Mouse (Mus musculus) 3134 (cell line): ENCODE results near the gene Clic1.

Experiments used
- DNase-seq: peaks from one replicate; pipeline ENCODE4 v3.0.0-alpha.2; 2011; ENCODE audit warnings: low spot score; ENCODE audit not compliant: insufficient read length; ENCODE audit errors: extremely low read depth

Gene Clic1

DNA sequence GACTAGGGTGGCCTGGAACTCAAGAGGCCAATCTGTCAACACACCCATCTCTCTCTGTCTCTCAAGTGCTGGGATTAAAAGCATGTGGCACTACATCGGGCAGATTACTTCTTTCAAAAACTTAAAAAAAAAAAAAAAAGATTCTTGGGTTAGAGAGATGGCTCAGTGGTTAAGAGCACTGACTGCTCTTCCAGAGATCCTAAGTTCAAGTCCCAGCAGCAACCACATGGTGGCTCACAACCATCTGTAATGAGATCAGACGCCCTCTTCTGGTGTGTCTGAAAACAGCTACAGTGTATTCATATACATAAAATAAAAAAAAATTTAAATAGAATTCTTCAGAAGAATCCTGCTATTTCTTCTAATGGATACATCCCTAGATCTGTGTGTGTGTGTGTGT is 38.4 kb downstream of the Clic1 start:
- no peak for DNase-seq

DNA sequence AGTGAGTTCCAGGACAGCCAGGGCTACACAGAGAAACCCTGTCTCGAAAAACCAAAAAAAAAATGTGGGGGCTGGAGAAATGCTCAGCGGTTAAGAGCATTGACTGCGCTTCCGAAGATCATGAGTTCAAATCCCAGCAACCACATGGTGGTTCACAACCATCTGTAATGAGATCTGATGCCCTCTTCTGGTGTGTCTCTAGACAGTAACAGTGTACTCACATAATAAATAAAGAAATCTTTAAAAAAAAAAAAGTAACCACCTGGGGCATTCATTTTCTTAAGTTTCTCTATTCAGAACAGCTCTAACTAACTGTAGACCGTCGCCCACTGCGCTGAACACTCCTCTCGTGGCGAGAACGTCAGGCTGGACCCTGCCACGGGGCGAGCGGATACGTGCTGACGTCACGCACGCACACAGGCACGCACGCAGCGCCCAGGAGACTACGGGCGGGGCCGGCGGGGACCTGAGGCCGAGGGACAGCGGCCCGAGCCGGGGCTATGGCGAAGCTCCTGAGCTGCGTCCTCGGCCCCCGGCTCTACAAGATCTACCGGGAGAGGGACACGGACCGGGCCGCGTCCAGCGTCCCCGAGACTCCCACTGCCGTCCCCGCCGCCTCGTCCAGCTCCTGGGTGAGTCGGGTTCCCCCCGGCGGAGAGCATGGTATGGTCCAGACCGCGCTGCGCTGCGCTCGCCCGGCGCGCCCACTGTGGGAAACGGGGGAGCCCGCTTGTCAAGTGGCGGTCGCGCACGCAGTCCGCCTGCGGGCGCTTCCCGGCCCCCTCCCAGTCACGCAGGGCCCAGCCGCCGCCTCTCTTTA is 39.3 kb downstream of the Clic1 start, which contains the start of gene Abhd16a:
Gene Abhd16a, plus strand, starts transcription at position 439 of the 820 bp plus-strand sequence.
- peak; percentile 95 for DNase-seq

DNA sequence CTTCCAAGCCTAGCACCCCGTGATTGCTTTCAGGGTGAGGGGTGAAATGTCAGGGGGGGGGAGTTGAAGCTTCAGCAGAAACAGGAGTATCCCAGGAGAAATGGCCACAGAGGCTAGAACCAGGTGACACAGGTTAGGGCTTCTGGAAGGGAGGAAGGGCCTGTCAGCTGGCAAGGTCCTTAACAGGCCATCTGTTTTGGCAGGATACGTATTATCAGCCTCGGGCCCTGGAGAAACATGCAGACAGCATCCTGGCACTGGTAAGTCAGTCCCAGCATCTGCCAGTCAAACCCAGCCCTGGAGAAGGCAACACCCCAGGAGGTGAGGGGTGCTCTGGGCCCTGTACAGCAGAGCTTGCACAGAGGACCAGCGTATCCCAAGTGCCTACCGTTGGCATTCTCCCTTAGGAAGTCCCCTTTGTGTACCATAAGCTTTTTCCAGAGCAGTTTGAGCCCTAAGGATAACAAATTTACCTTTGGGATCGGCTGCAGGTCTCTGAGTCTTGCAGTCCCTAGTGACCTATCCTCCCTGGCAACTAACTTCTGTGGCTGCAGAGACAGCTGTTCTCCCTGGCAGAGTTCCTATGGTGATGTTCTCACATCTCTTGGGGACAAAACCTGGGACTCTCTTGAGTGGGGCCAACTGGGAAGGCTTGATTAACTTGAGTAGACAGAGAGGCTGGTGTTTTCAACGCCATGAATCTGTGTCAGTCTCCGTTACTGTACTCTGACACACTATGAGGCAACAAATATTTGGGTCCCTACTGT is 40.6 kb downstream of the Clic1 start:
- no peak for DNase-seq

DNA sequence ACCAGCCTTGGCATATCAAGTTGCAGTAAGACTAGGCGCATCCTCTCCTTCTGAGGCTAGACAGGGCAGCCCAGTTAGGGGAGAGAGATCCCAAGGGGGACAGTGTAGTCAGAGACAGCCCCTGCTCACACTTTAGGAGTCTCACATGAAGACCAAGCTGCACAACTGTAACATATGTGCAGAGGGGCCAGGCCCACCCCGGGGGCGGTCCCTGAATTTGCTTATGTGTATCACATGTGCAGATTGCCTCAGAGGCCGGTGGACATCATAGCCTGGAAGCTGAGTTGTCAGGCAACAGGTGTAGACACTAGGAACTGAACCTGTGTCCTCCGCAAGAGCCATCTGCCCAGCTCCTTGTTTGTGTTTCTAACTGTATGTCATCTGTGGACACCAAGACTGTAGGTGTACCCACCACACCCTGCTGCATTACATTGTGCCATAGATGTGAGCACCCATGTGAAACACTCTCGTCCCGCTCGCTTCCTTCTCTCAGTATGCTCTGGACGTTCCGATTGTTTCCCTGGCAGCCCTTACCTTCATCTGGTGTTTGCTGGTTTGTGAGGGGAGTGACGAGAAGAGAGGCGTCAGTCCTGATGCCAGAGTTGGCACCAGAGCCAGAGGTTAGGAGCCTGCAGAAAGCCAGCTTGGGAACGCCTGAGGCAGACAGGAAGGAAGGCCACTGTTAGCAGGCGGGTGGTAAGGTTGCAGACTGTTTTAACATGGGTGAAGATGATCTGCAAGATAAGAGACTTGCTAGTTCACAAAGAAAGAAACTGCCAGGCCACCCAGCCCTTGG is 42.8 kb downstream of the Clic1 start:
- no peak for DNase-seq

DNA sequence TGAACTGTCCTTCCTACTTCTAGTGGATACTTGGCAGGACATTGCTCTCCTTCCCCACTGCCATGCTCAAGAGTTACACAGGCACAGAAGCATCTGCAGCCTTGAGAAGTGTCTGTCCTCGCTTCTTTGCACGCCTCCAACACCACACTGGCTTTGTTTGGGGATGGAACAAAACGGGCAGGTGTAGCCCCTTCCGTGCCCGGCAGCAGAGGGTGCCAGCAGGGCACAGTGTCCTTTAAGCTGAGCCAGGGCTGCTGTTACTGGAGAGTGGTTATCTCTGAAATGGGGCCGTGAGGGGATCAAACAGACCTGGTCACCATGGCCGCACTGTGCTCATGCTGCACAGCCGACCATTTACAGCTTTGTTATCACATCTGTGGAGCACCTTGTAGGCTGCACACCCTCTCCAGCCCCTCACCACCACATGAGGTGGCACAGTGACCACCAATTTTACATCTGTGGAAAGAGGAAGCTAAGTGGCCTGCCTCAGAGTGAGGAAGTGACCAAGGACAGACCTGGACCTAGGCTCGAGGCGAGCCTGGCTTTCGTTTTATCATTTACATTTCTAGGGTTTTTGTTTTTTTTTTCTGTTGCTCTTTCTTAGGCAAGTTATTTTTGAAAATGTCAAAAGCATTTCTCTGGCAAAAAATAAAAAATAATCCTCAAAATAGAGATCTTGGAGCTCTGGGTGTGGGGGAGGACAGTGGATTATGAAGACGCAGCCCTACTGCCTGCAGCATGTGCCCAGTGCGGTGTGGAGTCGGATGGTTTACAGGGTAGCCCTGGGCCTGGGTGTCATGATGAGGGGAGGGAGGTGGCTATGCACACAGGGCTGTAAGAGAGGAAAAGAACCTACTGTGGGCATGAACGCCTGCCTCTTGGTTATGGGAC is 45.0 kb downstream of the Clic1 start:
- DNase-seq, result no peak

DNA sequence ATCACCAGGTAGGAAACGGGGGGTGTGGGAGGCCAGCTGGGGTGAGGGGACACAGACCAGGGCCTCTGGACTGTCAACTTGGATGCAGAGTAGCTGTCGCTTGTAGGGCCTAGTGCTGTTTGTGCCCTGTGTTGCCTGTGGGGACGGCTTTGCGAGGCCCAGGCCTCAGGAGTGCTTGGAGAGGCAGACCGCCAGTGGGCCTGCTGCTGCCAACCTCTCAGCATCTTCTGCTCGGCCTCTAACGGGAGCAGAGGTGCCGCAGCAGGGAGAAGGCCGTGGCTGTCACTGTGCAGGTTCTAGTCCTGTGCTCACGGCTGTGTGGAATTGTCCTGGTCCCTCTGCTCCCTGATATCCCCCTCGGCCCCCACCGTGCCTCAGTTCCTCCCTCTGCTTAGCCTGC is 46.8 kb downstream of the Clic1 start:
- no peak for DNase-seq

DNA sequence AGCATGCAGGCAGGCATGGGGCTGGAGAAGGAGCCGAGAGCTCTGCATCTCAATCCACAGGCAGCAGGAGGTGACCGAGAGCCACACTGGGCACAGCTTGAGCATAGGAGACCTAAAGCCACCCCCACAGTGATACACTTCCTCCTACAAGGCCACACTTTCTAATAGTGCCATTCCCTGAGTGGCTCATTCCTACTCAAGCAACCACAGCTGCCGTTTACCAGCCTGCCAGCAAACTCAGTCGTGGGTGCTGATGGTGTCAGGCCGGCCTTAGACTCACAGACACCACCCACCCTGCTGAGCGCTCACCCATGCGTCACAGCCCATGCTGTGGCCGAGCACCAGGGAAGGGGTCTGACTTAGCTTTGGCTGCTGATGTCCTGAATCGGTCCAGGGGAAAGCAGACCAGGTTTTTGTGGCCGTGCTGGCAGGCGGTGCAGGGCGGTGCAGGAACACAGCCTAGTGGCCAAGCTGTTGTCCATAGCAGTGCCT is 47.4 kb downstream of the Clic1 start:
- DNase-seq, result no peak

DNA sequence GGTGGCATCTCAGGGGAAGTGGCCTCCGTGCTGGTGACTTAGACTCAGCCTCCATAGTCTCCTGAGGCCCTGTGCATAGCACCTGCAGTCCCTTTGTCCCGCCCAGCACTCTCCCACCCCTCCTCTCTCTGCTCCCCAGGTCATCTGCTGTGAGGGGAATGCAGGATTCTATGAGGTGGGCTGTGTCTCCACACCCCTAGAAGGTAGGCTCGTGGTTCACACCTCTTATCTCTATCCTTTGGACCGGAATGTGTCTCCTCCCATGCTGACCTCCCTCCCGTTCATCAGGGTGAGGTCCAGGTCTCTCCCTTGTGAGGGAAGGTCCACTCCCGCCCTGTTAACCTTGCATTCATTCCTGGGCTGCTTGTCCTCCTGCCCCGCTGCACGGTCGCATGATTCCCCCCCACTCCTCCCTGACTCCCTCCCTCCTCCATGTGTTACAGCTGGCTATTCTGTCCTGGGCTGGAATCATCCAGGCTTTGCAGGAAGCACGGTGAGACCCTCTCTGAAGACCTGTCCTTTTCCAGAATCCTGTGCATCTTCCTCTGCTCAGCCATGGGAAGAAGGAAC is 50.5 kb downstream of the Clic1 start:
- DNase-seq, result no peak

DNA sequence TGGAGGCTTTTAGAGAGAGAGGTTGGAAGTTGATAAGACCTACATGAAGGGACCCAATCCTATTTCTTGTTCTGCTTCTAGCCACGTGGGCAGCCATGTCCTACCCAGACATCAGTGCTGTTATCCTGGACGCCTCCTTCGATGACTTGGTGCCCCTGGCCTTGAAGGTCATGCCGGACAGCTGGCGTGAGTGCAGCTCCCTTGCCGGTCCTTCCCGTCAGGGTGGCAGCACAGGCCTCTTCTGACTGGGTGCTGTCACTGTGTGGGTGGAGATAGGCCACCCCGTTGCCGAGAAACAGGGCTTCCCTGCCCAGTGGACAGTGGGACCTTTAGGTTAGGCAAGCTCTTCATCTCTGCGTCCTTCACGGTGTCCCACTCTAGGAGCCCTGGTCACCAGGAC is 51.4 kb downstream of the Clic1 start:
- DNase-seq, result no peak

DNA sequence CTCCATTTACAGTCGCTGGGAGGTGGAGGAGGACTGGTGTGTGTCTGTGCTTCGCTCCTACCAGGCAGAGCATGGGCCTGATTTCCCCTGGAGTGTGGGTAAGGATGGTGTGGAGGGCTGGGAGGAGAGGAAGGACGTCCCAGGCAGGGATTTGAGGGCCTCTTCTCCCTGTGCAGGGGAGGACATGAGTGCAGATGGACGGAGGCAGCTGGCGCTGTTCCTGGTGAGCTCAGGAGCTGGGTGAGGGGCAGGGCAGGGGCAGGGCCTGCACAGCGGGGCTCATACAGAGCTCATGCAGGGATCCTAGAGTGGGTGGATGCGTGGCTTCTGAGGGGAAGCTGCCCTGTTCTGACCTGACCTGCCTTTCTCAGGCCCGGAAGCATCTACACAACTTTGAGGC is 52.5 kb downstream of the Clic1 start:
- DNase-seq, result no peak

DNA sequence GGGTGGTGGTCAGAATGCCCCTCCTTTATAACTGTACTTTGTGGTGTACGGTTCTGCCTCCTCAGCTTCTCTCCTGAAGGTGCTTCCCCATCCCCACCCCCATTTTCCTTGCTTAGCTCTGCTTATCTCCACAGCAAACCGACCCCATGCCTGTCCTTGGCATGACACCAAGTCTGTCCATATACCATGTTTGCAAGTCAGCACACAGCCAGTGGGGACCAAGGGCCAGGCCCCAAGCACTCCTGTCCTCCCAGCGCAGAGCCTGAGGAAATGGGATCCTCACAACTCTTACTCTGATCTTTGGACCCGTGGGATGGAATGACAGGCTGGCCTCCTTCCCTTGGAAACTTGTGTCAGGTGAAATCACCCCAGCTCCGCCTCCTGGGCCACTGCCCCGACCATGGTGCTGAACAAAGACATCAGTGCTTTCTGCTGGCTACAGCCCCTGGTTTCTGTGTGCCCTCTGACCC is 53.5 kb downstream of the Clic1 start:
- DNase-seq, result no peak

DNA sequence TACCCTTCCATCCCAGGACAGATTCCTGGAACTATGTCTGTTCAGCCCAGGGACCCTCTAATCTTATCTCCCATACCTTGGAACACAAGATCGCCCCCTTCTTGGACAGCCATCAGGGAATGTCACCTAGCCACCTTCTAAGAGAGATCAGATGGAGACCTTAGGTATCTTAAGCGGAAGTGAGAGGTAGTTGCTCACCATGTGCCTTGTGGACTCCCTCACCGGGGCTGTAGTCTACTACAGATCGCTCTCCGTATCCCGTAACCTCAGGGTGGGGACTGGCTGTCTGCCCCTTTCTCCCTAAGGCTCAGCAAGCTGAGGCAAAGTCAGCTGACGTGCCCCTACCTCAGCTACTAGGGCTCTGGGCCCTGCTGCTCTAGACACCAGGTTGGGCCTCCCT is 54.3 kb downstream of the Clic1 start:
- DNase-seq, result no peak

DNA sequence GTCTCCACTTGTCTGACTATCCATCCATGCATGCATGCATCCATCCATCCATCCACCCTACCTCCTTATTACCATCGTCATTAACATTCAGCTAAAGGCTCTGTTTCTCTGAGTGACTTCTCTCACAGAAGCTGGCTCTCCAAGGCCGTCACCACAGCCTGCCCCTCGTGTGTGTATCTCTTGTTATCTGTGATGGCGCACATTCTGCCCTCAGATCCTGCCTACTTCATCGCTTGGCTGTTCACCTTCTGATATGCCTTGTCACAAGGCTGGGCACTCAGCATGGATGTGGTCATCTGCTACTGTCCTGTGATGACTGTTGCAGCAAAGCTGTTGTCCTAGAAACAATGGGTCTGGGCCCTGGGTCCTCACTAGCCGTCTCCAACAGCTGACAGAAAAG is 55.0 kb downstream of the Clic1 start:
- DNase-seq, result no peak

DNA sequence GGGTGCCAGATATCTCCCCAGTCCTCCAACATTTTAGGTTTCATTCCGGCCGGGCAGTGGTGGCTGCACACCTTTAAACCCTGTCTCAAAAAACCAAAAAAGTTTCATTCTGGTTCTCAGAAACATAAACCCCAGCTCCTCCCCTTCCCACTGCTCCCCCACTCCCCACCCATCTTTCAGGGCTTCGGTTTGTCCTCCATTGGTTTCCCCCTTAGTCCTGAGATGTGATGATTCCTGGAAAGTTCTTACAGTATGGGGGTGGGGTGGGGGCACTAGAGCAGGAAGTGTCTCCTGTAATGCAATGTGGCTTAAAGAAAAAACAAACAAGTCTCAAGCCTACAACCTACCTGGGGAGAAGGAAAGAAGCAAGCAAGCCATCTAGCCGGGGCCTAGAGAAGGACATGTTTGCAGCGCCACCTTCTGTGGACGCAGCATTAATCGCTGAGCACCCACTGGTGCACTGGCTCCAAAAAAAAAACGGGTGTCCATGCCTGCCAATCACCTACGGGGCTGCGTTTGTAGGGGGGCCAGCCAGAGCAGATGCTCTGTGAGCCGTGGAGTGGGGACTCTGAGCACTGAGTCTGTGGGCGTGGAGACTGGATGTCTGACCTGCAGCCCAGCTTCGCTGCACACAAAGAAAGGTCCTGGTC is 56.1 kb downstream of the Clic1 start:
- no peak for DNase-seq

DNA sequence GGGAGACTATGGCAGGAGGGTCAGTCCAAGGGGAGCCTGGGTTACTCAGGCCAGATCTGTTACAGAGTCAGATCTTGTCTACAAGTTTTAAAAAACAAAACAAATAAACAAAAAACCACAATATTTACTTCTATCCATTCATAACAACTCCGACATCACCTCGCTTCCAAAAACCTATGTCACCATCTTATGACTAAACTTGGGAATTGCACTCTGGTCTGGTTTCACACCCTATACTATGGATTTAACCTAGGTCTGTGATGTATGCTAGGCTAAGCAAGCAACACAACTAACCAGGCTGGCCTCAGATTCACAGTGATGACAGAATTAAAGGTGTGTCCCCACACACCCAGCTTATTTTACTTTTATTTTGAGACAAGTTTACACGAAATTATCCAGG is 56.8 kb downstream of the Clic1 start:
- DNase-seq, result no peak

DNA sequence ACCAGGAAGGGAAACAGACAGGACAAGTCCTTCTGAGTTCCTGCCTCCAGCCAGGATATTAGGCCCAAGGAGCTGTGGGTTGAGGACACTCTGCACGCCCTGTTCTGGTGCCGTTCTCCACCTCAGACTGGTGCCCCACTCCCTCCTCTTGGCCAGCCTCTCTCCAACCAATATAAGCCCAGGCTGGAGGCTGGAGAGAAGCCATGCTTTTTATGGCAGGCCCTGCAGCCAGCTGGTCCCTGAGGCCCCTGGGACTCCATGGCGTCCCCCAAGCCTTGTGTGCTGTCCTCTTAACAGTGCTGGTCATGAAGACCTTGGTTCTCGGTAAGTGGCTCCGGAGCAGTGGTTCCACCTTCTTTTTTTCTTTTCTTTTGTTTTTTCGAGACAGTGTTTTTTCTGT is 58.3 kb downstream of the Clic1 start, which contains the start of gene Ly6g5c:
Gene Ly6g5c, plus strand, starts transcription at position 183 of the 400 bp plus-strand sequence.
- no peak for DNase-seq
